In genomic region chr14:118986653-118987522, GRCm38 (mm10) we compare ENCODE assay signal across 8 mouse cellular contexts. TPM values are rescaled to one million over a fixed set of nuclear protein-coding genes. Genes with fewer than 3 reads are reported as not detected.
DNase-seq lines count a peak whose midpoint lies in the region; ATAC-seq and TF ChIP-seq lines count a peak whose summit lies in the region.

No protein-coding gene starts in this region.

- 0 out of 2 replicates have a peak, but pooled peaks cover 5% of the 10 kb centered on the region for H3K36me3 ChIP-seq in kidney, postnatal 0 days (ENCODE audit: insufficient read depth, low read length)
- H3K36me3 ChIP-seq in liver, embryonic 14.5 days (replicated peaks; ENCODE audit: control insufficient read depth, insufficient read depth, low read depth) = no peaks in the 10 kb centered on the region
- peaks cover 12% of the 10 kb centered on the region for H3K36me3 ChIP-seq in neural tube, embryonic 12.5 days
- no peaks in the 10 kb centered on the region for H3K36me3 ChIP-seq in thymus, adult 2 months (ENCODE audit: control insufficient read depth, insufficient read depth, low read length)

- H3K27me3 ChIP-seq in kidney, postnatal 0 days (ENCODE audit: insufficient read depth, low read length) = no peaks in the 10 kb centered on the region
- H3K27me3 ChIP-seq in liver, embryonic 14.5 days (ENCODE audit: control insufficient read depth, insufficient read depth, low read length) = no peaks in the 10 kb centered on the region
- H3K27me3 ChIP-seq in neural tube, embryonic 12.5 days (replicated peaks) = no peaks in the 10 kb centered on the region
- no peaks in the 10 kb centered on the region for H3K27me3 ChIP-seq in thymus, adult 2 months (ENCODE audit: control insufficient read depth, insufficient read depth, low read length)

- no peak overlapping the region for H3K4me2 ChIP-seq in kidney, postnatal 0 days (ENCODE audit: low read length)
- peak overlapping the region; percentile 54 for H3K4me2 ChIP-seq in liver, embryonic 14.5 days (ENCODE audit: low read depth)
- no peak overlapping the region for H3K4me2 ChIP-seq in neural tube, embryonic 12.5 days (replicated peaks)

- ATAC-seq in common myeloid progenitor, adult 5-6 weeks (replicated peaks; ENCODE audit: low read depth, poor library complexity, severe bottlenecking) = peak; percentile 40; the same call in 1 of the 2 replicates
- no peak for ATAC-seq in kidney, postnatal 0 days (replicated peaks; ENCODE audit: low FRiP score, low read depth)
- ATAC-seq in liver, embryonic 14.5 days (ENCODE audit: insufficient read depth) = peak; percentile 20; the same call in 1 of the 2 replicates
- ATAC-seq in neural tube, embryonic 12.5 days (ENCODE audit: low FRiP score, low read depth) = peak; percentile 56; the same call in 1 of the 2 replicates

- no peaks in the 10 kb centered on the region for H3K9me3 ChIP-seq in kidney, postnatal 0 days (replicated peaks; ENCODE audit: low read length)
- no peaks in the 10 kb centered on the region for H3K9me3 ChIP-seq in liver, embryonic 14.5 days (ENCODE audit: control insufficient read depth, low read length)
- no peaks in the 10 kb centered on the region for H3K9me3 ChIP-seq in neural tube, embryonic 12.5 days

- no peak overlapping the region for H3K9ac ChIP-seq in kidney, postnatal 0 days (ENCODE audit: low read depth, low read length)
- no peak overlapping the region for H3K9ac ChIP-seq in liver, embryonic 14.5 days (replicated peaks)
- H3K9ac ChIP-seq in neural tube, embryonic 12.5 days = no peak overlapping the region

- WGBS in kidney, postnatal 0 days = 39% methylated on average over 16 of the region's 16 CpGs
- WGBS in liver, embryonic 14.5 days (ENCODE audit: insufficient replicate concordance) = 33% methylated on average over 16 of the region's 16 CpGs
- 42% methylated on average over 16 of the region's 16 CpGs for WGBS in neural tube, embryonic 12.5 days
- WGBS in thymus, adult 2 months = 46% methylated on average over 16 of the region's 16 CpGs

- DNase-seq in CD4-positive, CD25-positive, alpha-beta regulatory T cell, adult 2 months (ENCODE audit: low read depth, low spot score) = peak; percentile 85
- peak; percentile 18 for DNase-seq in adipocyte (ENCODE audit: low spot score)
- peak; percentile 30 for DNase-seq in gastrocnemius, postnatal 25 days
- DNase-seq in kidney, postnatal 0 days (ENCODE audit: low spot score) = peak; percentile 78
- peak in 2 of 3 experiments; percentile 44 to 61 for DNase-seq in liver, embryonic 14.5 days (ENCODE audit: low read depth in 3 of 3, low spot score in 3 of 3)
- DNase-seq in thymus, adult 2 months = peak; percentile 77

- no peak overlapping the region for H3K4me3 ChIP-seq in kidney, postnatal 0 days (replicated peaks; ENCODE audit: low read depth, low read length)
- no peak overlapping the region for H3K4me3 ChIP-seq in liver, embryonic 14.5 days (ENCODE audit: insufficient read depth in 1 of 2, low read depth in 2 of 2, low read length in 2 of 2)
- H3K4me3 ChIP-seq in neural tube, embryonic 12.5 days = no peak overlapping the region
- H3K4me3 ChIP-seq in thymus, adult 2 months (ENCODE audit: control insufficient read depth, insufficient read depth, low read length) = no peak overlapping the region

- H3K27ac ChIP-seq in kidney, postnatal 0 days = no peak overlapping the region
- H3K27ac ChIP-seq in liver, embryonic 14.5 days = no peak overlapping the region
- no peak overlapping the region for H3K27ac ChIP-seq in neural tube, embryonic 12.5 days
- no peak overlapping the region for H3K27ac ChIP-seq in thymus, adult 2 months (ENCODE audit: control insufficient read depth, insufficient read depth, low read length)

- no peaks in the 10 kb centered on the region for H3K4me1 ChIP-seq in kidney, postnatal 0 days (replicated peaks; ENCODE audit: insufficient read depth, low read length)
- H3K4me1 ChIP-seq in liver, embryonic 14.5 days (replicated peaks; ENCODE audit: control insufficient read depth in 2 of 2, insufficient read depth in 2 of 2, low read length in 1 of 2) = peaks cover 9 to 10% of the 10 kb centered on the region in 2 experiments
- no peaks in the 10 kb centered on the region for H3K4me1 ChIP-seq in neural tube, embryonic 12.5 days
- H3K4me1 ChIP-seq in thymus, adult 2 months (replicated peaks; ENCODE audit: control insufficient read depth, insufficient read depth, low read length) = peaks cover 21% of the 10 kb centered on the region

- TF ChIP-seq CTCF in kidney, postnatal 0 days (IDR thresholded peaks at IDR 0.05; ENCODE audit: low read depth) = peak; percentile 90
- TF ChIP-seq CTCF in liver, embryonic 14.5 days (IDR thresholded peaks at IDR 0.05; ENCODE audit: low read depth) = peak; percentile 89
- TF ChIP-seq CTCF in thymus, adult 2 months (IDR thresholded peaks at IDR 0.05; ENCODE audit: borderline replicate concordance, control insufficient read depth, extremely low read depth, insufficient read depth, low read length, poor library complexity) = no peak

- TF ChIP-seq EP300 in liver, embryonic 14.5 days (IDR thresholded peaks at IDR 0.05; ENCODE audit: low read depth) = no peak

- no peak for TF ChIP-seq POLR2A in thymus, adult 2 months (IDR thresholded peaks at IDR 0.05; ENCODE audit: control insufficient read depth, extremely low read depth, insufficient read depth, low read length, poor library complexity)

RNA-seq across cellular contexts. Expression of gene Dnajc3, which starts 49.1 kb away (rescaled TPM):
- total RNA-seq in common myeloid progenitor, adult 5-6 weeks (2017) = 64.8 and 74.5 TPM in 2 replicates
- 10 to 100 TPM; 18.9 to 20.8 TPM for total RNA-seq in gastrocnemius, postnatal 25 days (2021)
- 43.1 and 46.3 TPM in 2 replicates for polyA plus RNA-seq in kidney, postnatal 0 days (2015; fragmentation: Nextera tagmentation; extraction: Ambion mirVana)
- polyA plus RNA-seq in liver, embryonic 14.5 days (2012; rRNA removed) = 8.0 and 12.7 TPM in 2 replicates
- polyA plus RNA-seq in liver, embryonic 14.5 days (2014; fragmentation: Nextera tagmentation; extraction: Ambion mirVana) = 28.3 and 29.7 TPM in 2 replicates
- polyA plus RNA-seq in neural tube, embryonic 12.5 days (2016; fragmentation: Nextera tagmentation; extraction: Ambion mirVana) = 25.6 and 26.4 TPM in 2 replicates
- polyA plus RNA-seq in thymus, adult 2 months (2012; rRNA removed) = 29.8 and 31.8 TPM in 2 replicates

Comparison
In these comparisons a context has a peak if more than half of its experiments do, and no peak if none do; other contexts are left out.
1. DNase-seq: peak in every context shown above with its lines; median percentile 85 in CD4-positive, CD25-positive, alpha-beta regulatory T cell, adult 2 months; 78 in kidney, postnatal 0 days; 77 in thymus, adult 2 months; 52 in liver, embryonic 14.5 days; 30 in gastrocnemius, postnatal 25 days; 18 in adipocyte.